Mouse (Mus musculus) 3134 (cell line): ENCODE data around the gene Cyp2s1.

Experiments
- DNase-seq: peaks from one replicate; pipeline ENCODE4 v3.0.0-alpha.2; 2011; ENCODE audit warnings: low spot score; ENCODE audit not compliant: insufficient read length; ENCODE audit errors: extremely low read depth

The Cyp2s1 gene

GRCm38 (mm10) chr7:25816241-25816919 is at the start of gene Cyp2s1:
Gene Cyp2s1 (minus strand): TSS chr7:25816913.
- no peak for DNase-seq

DNA sequence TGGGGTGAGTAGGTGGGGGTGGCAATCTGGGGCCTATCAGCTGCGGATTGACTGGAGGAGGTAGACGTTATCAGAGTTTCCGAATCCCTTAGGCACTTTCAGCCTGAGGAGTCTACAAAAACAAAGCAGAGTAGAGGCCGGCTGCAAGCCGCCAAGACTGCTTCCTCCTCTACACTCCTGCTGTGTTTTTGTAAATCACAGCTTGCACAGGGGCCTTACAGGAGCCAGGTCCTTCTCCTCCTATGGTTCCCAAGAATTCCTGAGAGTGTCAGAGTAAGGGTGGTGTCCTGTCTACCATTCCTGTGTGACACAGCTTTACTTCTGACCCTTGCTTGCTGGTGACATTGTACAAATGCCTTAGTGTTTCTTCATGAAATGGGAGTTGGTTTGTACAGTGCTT is 48.1 kb upstream of the Cyp2s1 start:
- no peak for DNase-seq

- DNase-seq = no peak
These were observed 47.0 kb upstream of the Cyp2s1 start for GRCm38 (mm10) chr7:25863756-25864155.

GRCm38 (mm10) chr7:25862365-25862764 is 45.7 kb upstream of the Cyp2s1 start:
- DNase-seq = no peak

- DNase-seq = no peak
These were observed 43.5 kb upstream of the Cyp2s1 start for GRCm38 (mm10) chr7:25859962-25860870.

GRCm38 (mm10) chr7:25855082-25855481 is 38.4 kb upstream of the Cyp2s1 start:
- peak; percentile 35 for DNase-seq

GRCm38 (mm10) chr7:25848444-25848812 is 31.7 kb upstream of the Cyp2s1 start:
- DNase-seq = no peak

- DNase-seq = no peak
These were observed 31.2 kb upstream of the Cyp2s1 start for GRCm38 (mm10) chr7:25847722-25848443.

GRCm38 (mm10) chr7:25844885-25845284 is 28.2 kb upstream of the Cyp2s1 start:
- DNase-seq = no peak

DNA sequence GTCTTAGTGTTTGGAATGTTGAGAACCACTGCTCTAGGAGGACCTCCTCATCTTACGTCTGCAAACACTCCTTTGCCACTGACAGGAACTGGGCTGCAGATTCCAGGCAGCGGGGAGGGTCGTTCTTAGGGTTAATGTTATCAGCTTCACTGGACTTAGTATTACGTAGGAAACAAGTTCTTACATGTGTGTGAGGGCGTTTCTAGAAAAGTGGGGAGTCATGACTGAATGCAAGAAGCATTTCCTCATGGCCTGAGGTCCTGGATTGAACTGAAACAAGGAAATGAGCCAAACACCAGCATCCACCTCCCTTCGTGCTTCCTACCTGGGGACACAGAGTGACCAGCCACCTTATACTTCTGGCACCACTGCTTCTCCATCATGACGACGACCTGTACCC is 27.7 kb upstream of the Cyp2s1 start:
- DNase-seq = no peak

DNA sequence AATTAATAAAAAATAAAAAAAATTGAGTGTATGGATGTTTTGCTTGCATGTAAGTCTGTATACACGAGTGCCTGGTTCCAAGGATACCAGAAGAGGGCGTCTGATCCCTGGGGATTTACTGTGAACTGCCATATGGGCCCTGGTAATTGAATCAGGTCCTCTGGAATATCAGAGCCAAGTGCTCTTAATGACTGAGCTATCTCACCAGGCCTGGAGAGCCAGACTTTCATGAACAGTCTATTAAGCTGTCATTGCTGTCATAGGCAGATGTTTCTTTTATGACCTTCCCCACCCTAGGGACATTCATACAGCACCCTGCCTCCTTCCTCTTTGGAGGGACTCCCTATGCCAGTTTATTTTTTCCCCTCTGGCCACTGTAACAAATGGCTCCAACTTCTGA is 26.8 kb upstream of the Cyp2s1 start:
- DNase-seq = no peak

- DNase-seq = no peak
These were observed 24.2 kb upstream of the Cyp2s1 start for GRCm38 (mm10) chr7:25840908-25841307.

- DNase-seq = no peak
These were observed 18.6 kb upstream of the Cyp2s1 start for GRCm38 (mm10) chr7:25835188-25835891.

- no peak for DNase-seq
These were observed 15.1 kb upstream of the Cyp2s1 start for GRCm38 (mm10) chr7:25831557-25832530.

DNA sequence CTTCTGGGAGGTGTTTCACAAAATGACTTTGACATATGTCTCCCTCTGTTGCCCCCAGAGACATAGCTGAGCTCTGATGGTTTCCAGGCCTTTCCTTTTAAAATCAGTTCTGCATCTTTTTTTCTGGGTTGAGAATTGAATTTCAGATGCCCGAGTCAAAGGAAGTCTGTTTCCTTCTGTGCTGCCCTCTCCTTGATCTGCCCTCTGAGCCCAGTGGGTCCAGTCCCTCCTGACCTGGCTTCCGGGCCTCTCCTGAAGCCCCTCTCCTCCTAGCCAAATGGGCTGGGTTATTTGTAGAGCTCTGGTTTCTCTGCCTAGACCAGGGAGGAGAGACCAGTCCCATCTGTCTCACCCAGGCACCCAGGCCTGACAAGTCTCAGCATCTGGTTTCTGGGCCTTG is 13.5 kb upstream of the Cyp2s1 start:
- DNase-seq = no peak

GRCm38 (mm10) chr7:25827199-25827598 is 10.5 kb upstream of the Cyp2s1 start:
- no peak for DNase-seq

DNA sequence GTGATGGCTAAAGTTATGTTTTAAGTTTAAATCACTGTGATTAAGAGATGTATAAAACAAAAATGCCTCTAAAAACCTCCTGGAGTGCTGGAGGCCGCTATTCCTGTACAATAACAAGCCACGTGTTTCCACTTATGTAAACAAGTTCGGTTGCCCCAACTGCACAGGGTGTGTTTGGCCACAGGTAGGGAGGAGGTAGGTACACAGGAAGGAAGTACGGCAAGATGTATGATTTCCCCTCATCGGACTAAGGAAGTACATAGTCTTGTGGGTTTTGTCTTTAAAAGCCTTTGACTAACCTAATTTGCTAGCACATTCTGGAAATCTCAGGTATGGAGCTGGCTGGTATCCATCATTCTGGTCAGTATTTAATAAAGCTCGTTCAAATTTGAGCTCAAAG is 9.3 kb upstream of the Cyp2s1 start:
- no peak for DNase-seq

GRCm38 (mm10) chr7:25825043-25825442 is 8.3 kb upstream of the Cyp2s1 start:
- no peak for DNase-seq

- DNase-seq = no peak
These were observed 1.1 kb downstream of the Cyp2s1 start for GRCm38 (mm10) chr7:25815571-25815970.

GRCm38 (mm10) chr7:25814711-25815110 is 2.0 kb downstream of the Cyp2s1 start:
- DNase-seq = no peak
